Mouse (Mus musculus): ENCODE measurements around the gene Mindy3. TPM values are rescaled to one million over a fixed set of nuclear protein-coding genes. Genes with fewer than 3 reads are reported as not detected.

The Mindy3 gene
- polyA plus RNA-seq, 1 experiment: 52.2 TPM

DNA sequence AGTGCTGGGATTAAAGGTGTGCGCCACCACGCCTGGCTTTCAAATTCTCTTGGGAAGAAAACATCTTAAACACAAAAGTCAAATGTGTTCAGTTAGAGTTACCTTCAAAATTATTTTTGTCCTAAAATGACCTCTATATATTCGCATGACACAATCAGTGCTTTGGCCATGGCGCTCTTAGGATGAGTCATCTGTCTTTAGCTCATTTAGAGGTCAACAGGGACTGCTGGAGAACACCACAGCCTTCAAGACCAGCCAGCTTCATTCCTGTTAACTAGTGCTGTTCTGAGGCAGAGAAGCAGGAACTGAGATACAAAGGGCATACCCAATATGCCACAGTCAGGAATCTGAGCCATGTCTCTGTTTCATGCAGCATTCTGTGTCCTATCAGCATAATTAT is 47.9 kb downstream of the Mindy3 start:
- no peaks in the 10 kb centered on the region for H3K27me3 ChIP-seq (ENCODE audit: control insufficient read depth, insufficient read depth, low read length, poor library complexity, severe bottlenecking)
- no peaks in the 10 kb centered on the region for H3K4me1 ChIP-seq (ENCODE audit: control insufficient read depth, insufficient read depth, low read length)
- no peaks in the 10 kb centered on the region for H3K9me3 ChIP-seq (replicated peaks; ENCODE audit: control insufficient read depth, insufficient read depth, low read length, poor library complexity, severe bottlenecking)
- TF ChIP-seq POLR2A (IDR thresholded peaks at IDR 0.05; ENCODE audit: insufficient read depth, low read length) (no peak), CTCF (IDR thresholded peaks at IDR 0.05; ENCODE audit: low read depth, low read length) (no peak), EP300 (IDR thresholded peaks at IDR 0.05; ENCODE audit: insufficient read depth, low read depth, low read length) (no peak)
- no peak overlapping the region for H3K27ac ChIP-seq (ENCODE audit: insufficient read depth, low read length)
- no peaks in the 10 kb centered on the region for H3K36me3 ChIP-seq (ENCODE audit: control insufficient read depth, insufficient read depth, low read length, poor library complexity, severe bottlenecking)
- no peak overlapping the region for H3K4me3 ChIP-seq (ENCODE audit: low read depth, low read length)
- H3K9ac ChIP-seq (ENCODE audit: low read depth, poor library complexity, severe bottlenecking): no peak overlapping the region

DNA sequence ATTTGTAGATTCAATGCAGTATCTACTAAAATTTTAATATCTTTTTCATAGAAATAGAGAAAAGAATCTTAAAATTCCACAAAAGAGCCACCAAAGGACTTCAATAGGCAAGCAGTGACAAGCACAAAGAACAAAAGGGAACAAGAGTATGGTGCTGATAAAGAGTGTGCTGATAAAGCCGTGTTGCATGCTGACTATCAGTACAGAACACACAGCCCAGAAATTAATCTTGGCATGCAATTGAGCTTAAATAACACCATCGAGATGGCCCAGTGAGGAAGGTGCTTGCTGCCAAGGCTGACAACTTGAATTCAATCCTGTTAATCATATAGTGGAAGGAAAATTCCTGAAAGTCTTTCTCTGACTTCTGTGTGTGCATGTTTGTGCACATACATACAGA is 50.8 kb downstream of the Mindy3 start:
- H3K36me3 ChIP-seq (ENCODE audit: control insufficient read depth, insufficient read depth, low read length, poor library complexity, severe bottlenecking): peaks cover 3% of the 10 kb centered on the region; the same call in 1 of the 2 replicates
- no peak overlapping the region for H3K27ac ChIP-seq (ENCODE audit: insufficient read depth, low read length)
- TF ChIP-seq CTCF (IDR thresholded peaks at IDR 0.05; ENCODE audit: low read depth, low read length): no peak
- no peak for TF ChIP-seq EP300 (IDR thresholded peaks at IDR 0.05; ENCODE audit: insufficient read depth, low read depth, low read length)
- no peak for TF ChIP-seq POLR2A (IDR thresholded peaks at IDR 0.05; ENCODE audit: insufficient read depth, low read length)
- no peak overlapping the region for H3K9ac ChIP-seq (ENCODE audit: low read depth, poor library complexity, severe bottlenecking)
- H3K4me1 ChIP-seq (ENCODE audit: control insufficient read depth, insufficient read depth, low read length): no peaks in the 10 kb centered on the region
- H3K4me3 ChIP-seq (ENCODE audit: low read depth, low read length): no peak overlapping the region
- H3K9me3 ChIP-seq (replicated peaks; ENCODE audit: control insufficient read depth, insufficient read depth, low read length, poor library complexity, severe bottlenecking): no peaks in the 10 kb centered on the region
- H3K27me3 ChIP-seq (ENCODE audit: control insufficient read depth, insufficient read depth, low read length, poor library complexity, severe bottlenecking): no peaks in the 10 kb centered on the region

DNA sequence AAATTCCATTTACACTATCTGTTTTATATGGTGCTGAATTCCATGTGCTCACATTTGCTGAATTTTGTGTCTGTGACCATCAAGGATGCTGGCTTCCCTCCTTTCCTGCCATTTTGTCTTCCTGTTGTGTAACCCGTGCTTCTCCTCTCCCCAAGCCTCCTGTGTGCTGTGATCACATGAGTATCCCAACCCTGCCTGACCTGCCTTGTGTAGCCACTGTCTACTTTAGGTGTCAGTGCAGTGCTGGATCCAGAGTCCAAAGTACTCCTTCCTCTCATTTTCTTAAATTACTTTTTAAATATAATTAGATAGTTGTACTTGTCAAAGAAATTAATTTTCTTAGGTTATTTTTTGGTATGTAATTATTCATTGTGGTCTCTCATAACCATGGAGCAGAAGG is 51.3 kb downstream of the Mindy3 start:
- Histone ChIP-seq H3K9ac (ENCODE audit: low read depth, poor library complexity, severe bottlenecking) (no peak overlapping the region), H3K36me3 (ENCODE audit: control insufficient read depth, insufficient read depth, low read length, poor library complexity, severe bottlenecking) (peaks cover 3% of the 10 kb centered on the region; the same call in 1 of the 2 replicates), H3K27ac (ENCODE audit: insufficient read depth, low read length) (no peak overlapping the region), H3K4me1 (ENCODE audit: control insufficient read depth, insufficient read depth, low read length) (no peaks in the 10 kb centered on the region), H3K4me3 (ENCODE audit: low read depth, low read length) (no peak overlapping the region), H3K9me3 (replicated peaks; ENCODE audit: control insufficient read depth, insufficient read depth, low read length, poor library complexity, severe bottlenecking) (no peaks in the 10 kb centered on the region), H3K27me3 (ENCODE audit: control insufficient read depth, insufficient read depth, low read length, poor library complexity, severe bottlenecking) (no peaks in the 10 kb centered on the region)
- TF ChIP-seq EP300 (IDR thresholded peaks at IDR 0.05; ENCODE audit: insufficient read depth, low read depth, low read length) (no peak), POLR2A (IDR thresholded peaks at IDR 0.05; ENCODE audit: insufficient read depth, low read length) (no peak), CTCF (IDR thresholded peaks at IDR 0.05; ENCODE audit: low read depth, low read length) (no peak)

DNA sequence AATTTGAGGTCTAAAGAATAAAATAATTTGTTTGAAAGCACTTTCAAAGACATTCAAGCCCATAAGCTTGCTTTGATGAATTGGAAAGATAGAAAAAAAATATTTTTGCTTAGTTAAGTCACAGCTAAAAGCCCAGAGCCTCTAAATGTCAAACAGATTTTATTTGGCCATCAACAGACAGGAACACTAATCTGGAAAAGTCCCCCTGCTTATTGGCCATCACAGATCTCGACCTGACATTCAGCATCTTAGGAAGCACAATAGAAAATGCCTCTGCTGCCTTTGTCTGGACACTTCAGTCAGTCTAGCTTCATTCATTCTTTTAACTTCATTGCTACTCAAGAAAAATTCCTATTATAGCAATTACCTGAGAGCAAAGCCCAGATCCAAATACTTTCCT is 58.0 kb downstream of the Mindy3 start:
- peaks cover 3% of the 10 kb centered on the region; the same call in 1 of the 2 replicates for H3K36me3 ChIP-seq (ENCODE audit: control insufficient read depth, insufficient read depth, low read length, poor library complexity, severe bottlenecking)
- no peak overlapping the region for H3K4me3 ChIP-seq (ENCODE audit: low read depth, low read length)
- no peak for TF ChIP-seq EP300 (IDR thresholded peaks at IDR 0.05; ENCODE audit: insufficient read depth, low read depth, low read length)
- no peak for TF ChIP-seq CTCF (IDR thresholded peaks at IDR 0.05; ENCODE audit: low read depth, low read length)
- no peak for TF ChIP-seq POLR2A (IDR thresholded peaks at IDR 0.05; ENCODE audit: insufficient read depth, low read length)
- no peak overlapping the region for H3K27ac ChIP-seq (ENCODE audit: insufficient read depth, low read length)
- H3K4me1 ChIP-seq (ENCODE audit: control insufficient read depth, insufficient read depth, low read length): no peaks in the 10 kb centered on the region
- H3K27me3 ChIP-seq (ENCODE audit: control insufficient read depth, insufficient read depth, low read length, poor library complexity, severe bottlenecking): no peaks in the 10 kb centered on the region
- no peak overlapping the region for H3K9ac ChIP-seq (ENCODE audit: low read depth, poor library complexity, severe bottlenecking)
- H3K9me3 ChIP-seq (replicated peaks; ENCODE audit: control insufficient read depth, insufficient read depth, low read length, poor library complexity, severe bottlenecking): no peaks in the 10 kb centered on the region

DNA sequence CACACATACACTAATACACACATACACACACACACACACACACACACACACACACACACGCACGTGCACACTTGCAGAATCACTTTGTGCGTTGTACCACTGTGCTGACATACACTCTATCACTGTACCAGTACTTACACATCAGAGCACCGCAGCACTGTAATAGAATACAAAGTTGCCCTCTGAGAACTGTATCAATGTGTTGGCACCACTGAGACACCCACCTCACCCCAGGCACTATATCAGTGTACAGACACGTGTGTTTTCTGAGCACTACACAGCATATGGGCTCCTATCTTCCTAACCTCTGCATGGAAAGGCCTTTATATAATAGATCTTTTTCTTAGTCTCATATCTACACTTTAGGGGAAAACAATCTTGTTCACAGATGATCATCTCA is 64.4 kb downstream of the Mindy3 start:
- H3K9ac ChIP-seq (ENCODE audit: low read depth, poor library complexity, severe bottlenecking): no peak overlapping the region
- H3K27me3 ChIP-seq (ENCODE audit: control insufficient read depth, insufficient read depth, low read length, poor library complexity, severe bottlenecking): no peaks in the 10 kb centered on the region
- no peak overlapping the region for H3K27ac ChIP-seq (ENCODE audit: insufficient read depth, low read length)
- H3K4me1 ChIP-seq (ENCODE audit: control insufficient read depth, insufficient read depth, low read length): no peaks in the 10 kb centered on the region
- TF ChIP-seq EP300 (IDR thresholded peaks at IDR 0.05; ENCODE audit: insufficient read depth, low read depth, low read length) (no peak), CTCF (IDR thresholded peaks at IDR 0.05; ENCODE audit: low read depth, low read length) (no peak), POLR2A (IDR thresholded peaks at IDR 0.05; ENCODE audit: insufficient read depth, low read length) (no peak)
- no peak overlapping the region for H3K4me3 ChIP-seq (ENCODE audit: low read depth, low read length)
- no peaks in the 10 kb centered on the region; the same call in 1 of the 2 replicates for H3K36me3 ChIP-seq (ENCODE audit: control insufficient read depth, insufficient read depth, low read length, poor library complexity, severe bottlenecking)
- no peaks in the 10 kb centered on the region for H3K9me3 ChIP-seq (replicated peaks; ENCODE audit: control insufficient read depth, insufficient read depth, low read length, poor library complexity, severe bottlenecking)

DNA sequence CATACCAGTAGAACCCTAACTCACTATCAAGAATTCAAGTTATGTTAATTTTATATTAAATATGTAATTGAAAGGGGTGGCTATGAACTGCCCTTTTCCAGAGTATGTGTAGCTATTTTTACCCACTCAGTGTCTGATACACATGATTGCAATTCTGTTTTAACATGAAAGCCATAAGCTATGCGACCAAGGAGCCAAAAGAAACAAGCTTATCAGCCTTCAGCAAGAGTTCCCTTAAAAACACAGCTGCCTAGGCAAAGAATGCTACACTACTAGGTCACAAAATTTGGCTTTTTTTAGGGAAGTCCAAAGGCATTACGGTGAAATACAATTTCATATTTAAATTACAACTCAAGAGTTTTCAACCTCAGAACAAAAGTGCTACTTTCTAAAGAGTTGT is 70.4 kb downstream of the Mindy3 start:
- Histone ChIP-seq H3K27ac (ENCODE audit: insufficient read depth, low read length) (no peak overlapping the region), H3K36me3 (ENCODE audit: control insufficient read depth, insufficient read depth, low read length, poor library complexity, severe bottlenecking) (no peaks in the 10 kb centered on the region; the same call in 1 of the 2 replicates), H3K9me3 (replicated peaks; ENCODE audit: control insufficient read depth, insufficient read depth, low read length, poor library complexity, severe bottlenecking) (no peaks in the 10 kb centered on the region), H3K9ac (ENCODE audit: low read depth, poor library complexity, severe bottlenecking) (no peak overlapping the region), H3K4me1 (ENCODE audit: control insufficient read depth, insufficient read depth, low read length) (no peaks in the 10 kb centered on the region), H3K4me3 (ENCODE audit: low read depth, low read length) (no peak overlapping the region), H3K27me3 (ENCODE audit: control insufficient read depth, insufficient read depth, low read length, poor library complexity, severe bottlenecking) (no peaks in the 10 kb centered on the region)
- TF ChIP-seq CTCF (IDR thresholded peaks at IDR 0.05; ENCODE audit: low read depth, low read length) (no peak), POLR2A (IDR thresholded peaks at IDR 0.05; ENCODE audit: insufficient read depth, low read length) (no peak), EP300 (IDR thresholded peaks at IDR 0.05; ENCODE audit: insufficient read depth, low read depth, low read length) (no peak)
